Mouse (Mus musculus): ENCODE data around the gene Olfr307. TPM values are rescaled to one million over a fixed set of nuclear protein-coding genes. Genes with fewer than 3 reads are reported as not detected.

Gene Olfr307
- polyA plus RNA-seq, 1 experiment from 2014 or later: not detected

Small RNA genes lying within 50 kb of the gene (microRNA-seq; reads per million reads assigned to microRNA genes)
- gene Gm23192: not detected

Other genes with a start within 250 kb of the Olfr307 start
- gene Vmn2r75, start 165.8 kb downstream of the Olfr307 start, polyA plus RNA-seq (2015; fragmentation: Nextera tagmentation; extraction: Ambion mirVana): not detected in 2 replicates
- gene Vmn2r76, start 91.3 kb downstream of the Olfr307 start, polyA plus RNA-seq (2015; fragmentation: Nextera tagmentation; extraction: Ambion mirVana): not detected in 2 replicates
- gene Olfr310, start 60.4 kb downstream of the Olfr307 start, polyA plus RNA-seq (2015; fragmentation: Nextera tagmentation; extraction: Ambion mirVana): not detected in 2 replicates
- not detected in 2 replicates for gene Olfr309, start 23.9 kb downstream of the Olfr307 start, polyA plus RNA-seq (2015; fragmentation: Nextera tagmentation; extraction: Ambion mirVana)
- not detected in 2 replicates for gene Olfr308, start 12.0 kb downstream of the Olfr307 start, polyA plus RNA-seq (2015; fragmentation: Nextera tagmentation; extraction: Ambion mirVana)
- not detected in 2 replicates for gene Olfr305, start 29.3 kb upstream of the Olfr307 start, polyA plus RNA-seq (2015; fragmentation: Nextera tagmentation; extraction: Ambion mirVana)
- not detected in 2 replicates for gene Olfr304, start 49.1 kb upstream of the Olfr307 start, polyA plus RNA-seq (2015; fragmentation: Nextera tagmentation; extraction: Ambion mirVana)
- not detected in 2 replicates for gene Olfr303, start 60.2 kb upstream of the Olfr307 start, polyA plus RNA-seq (2015; fragmentation: Nextera tagmentation; extraction: Ambion mirVana)
- not detected in 2 replicates for gene Olfr301, start 66.3 kb upstream of the Olfr307 start, polyA plus RNA-seq (2015; fragmentation: Nextera tagmentation; extraction: Ambion mirVana)
- gene Olfr299, start 122.3 kb upstream of the Olfr307 start, polyA plus RNA-seq (2015; fragmentation: Nextera tagmentation; extraction: Ambion mirVana): not detected in 2 replicates
- gene Olfr298, start 154.9 kb upstream of the Olfr307 start, polyA plus RNA-seq (2015; fragmentation: Nextera tagmentation; extraction: Ambion mirVana): not detected in 2 replicates
- gene Olfr297, start 182.4 kb upstream of the Olfr307 start, polyA plus RNA-seq (2015; fragmentation: Nextera tagmentation; extraction: Ambion mirVana): not detected in 2 replicates
- not detected in 2 replicates for gene Olfr295, start 246.3 kb upstream of the Olfr307 start, polyA plus RNA-seq (2015; fragmentation: Nextera tagmentation; extraction: Ambion mirVana)